Mouse (Mus musculus) urinary bladder, postnatal 25 days (tissue): ENCODE results near the gene Rnf224.

Experiments used
- DNase-seq: peaks from one replicate; pipeline ENCODE4 v3.0.0; 2022; ENCODE audit warnings: low spot score

Gene Rnf224

GRCm38 (mm10) chr2:25225811-25226379 is 10.7 kb downstream of the Rnf224 start:
- DNase-seq: no peak

GRCm38 (mm10) chr2:25224766-25225752 is 11.5 kb downstream of the Rnf224 start:
- peak; percentile 84 for DNase-seq

GRCm38 (mm10) chr2:25224492-25224765 is 12.2 kb downstream of the Rnf224 start, which contains the start of gene Tubb4b:
Gene Tubb4b, minus strand, starts transcription at chr2:25224702.
- no peak for DNase-seq

- peak; percentile 80 for DNase-seq
These were observed 12.7 kb downstream of the Rnf224 start for GRCm38 (mm10) chr2:25223681-25224491.

- no peak for DNase-seq
These were observed 15.2 kb downstream of the Rnf224 start for GRCm38 (mm10) chr2:25221331-25221772.

- DNase-seq: no peak
These were observed 18.1 kb downstream of the Rnf224 start, which contains the start of gene Fam166a for GRCm38 (mm10) chr2:25218445-25218844. Gene Fam166a, plus strand, starts transcription at chr2:25218745.

GRCm38 (mm10) chr2:25217666-25218065 is 18.9 kb downstream of the Rnf224 start:
- no peak for DNase-seq

GRCm38 (mm10) chr2:25214444-25214843 is 22.1 kb downstream of the Rnf224 start, which contains the start of gene Stpg3:
Gene Stpg3, minus strand, starts transcription at chr2:25214637.
- DNase-seq: no peak

GRCm38 (mm10) chr2:25213266-25213865 is 23.2 kb downstream of the Rnf224 start:
- no peak for DNase-seq

GRCm38 (mm10) chr2:25211121-25211670 is 25.4 kb downstream of the Rnf224 start, which contains the start of gene Nelfb:
Gene Nelfb, minus strand, starts transcription at chr2:25211489.
- peak; percentile 83 for DNase-seq

GRCm38 (mm10) chr2:25210686-25211085 is 25.9 kb downstream of the Rnf224 start:
- no peak for DNase-seq

- DNase-seq: no peak
These were observed 29.0 kb downstream of the Rnf224 start for GRCm38 (mm10) chr2:25207593-25207992.

- DNase-seq: no peak
These were observed 32.9 kb downstream of the Rnf224 start for GRCm38 (mm10) chr2:25203631-25204214.

GRCm38 (mm10) chr2:25200631-25201030 is 36.0 kb downstream of the Rnf224 start:
- DNase-seq: no peak

GRCm38 (mm10) chr2:25197946-25198345 is 38.6 kb downstream of the Rnf224 start:
- DNase-seq: no peak

- DNase-seq: no peak
These were observed 39.4 kb downstream of the Rnf224 start for GRCm38 (mm10) chr2:25197191-25197590.

- DNase-seq: peak; percentile 56
These were observed 40.2 kb downstream of the Rnf224 start, which contains the start of gene Tor4a for GRCm38 (mm10) chr2:25196172-25196954. Gene Tor4a, minus strand, starts transcription at chr2:25196886.

GRCm38 (mm10) chr2:25195211-25196156 is 41.1 kb downstream of the Rnf224 start:
- peak; percentile 53 for DNase-seq
